Mouse (Mus musculus): ENCODE data around the gene Sema6c.

Sema6c gene

DNA sequence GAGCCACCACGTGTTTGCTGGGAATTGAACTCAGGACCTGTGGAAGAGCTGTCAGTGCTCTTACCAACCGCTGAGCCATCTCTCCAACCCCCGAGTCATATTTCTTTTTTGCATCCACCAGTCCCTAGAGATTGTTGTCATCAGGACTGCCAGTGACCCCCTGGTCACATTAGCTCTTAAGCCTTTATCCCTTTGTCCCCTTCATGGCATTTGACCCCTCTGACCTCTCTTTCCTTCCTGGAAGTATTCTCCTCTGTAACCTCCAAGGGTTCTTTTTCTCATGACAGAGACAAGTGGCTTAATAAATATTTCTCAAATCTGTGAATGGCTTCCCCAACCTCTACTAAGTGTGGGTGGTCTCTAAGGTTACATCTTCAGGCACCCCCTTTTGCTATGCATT lies 12.3 kb upstream of the Sema6c start:
- DNase-seq: no peak

DNA sequence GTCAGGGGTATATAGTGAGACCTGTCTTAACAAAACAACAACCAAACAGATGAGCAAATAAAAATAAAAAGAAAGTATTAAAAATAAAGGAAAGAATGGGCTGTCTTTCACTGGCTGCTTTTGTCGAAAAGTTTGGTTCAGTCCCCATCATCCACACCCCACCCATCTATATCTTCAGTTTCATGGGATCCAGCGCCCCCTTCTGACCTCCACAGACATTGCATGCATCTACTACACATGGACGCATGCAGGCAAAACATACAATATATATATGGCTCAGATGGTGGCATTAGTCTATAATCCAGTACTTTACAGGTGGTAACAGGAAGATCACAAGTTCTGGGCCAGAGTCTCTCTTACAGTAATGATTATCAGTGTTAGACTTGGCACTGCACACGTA lies 6.4 kb upstream of the Sema6c start:
- DNase-seq: no peak

DNA sequence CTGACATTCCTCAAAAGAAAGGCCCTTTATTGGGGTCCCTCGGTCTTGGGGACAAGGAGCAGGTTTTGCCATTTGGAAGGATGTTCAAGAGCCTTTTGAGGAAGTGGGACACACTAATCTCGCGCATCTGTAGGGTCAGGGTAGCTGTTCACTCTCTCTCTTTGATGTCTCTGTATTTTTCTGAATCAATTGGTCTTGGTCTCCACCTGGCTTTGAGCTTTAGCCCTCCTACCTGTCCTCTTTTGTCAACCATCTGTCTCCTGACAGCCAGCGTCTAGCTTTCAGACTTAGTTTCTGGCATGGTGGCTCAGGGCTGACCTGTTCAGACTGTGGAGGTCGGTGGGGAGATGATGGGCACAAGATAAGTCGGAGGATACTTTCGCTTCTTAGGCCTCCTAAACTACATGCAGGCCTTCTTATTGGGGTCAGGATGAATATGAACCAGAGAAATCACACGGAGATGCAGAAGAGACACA lies 708 bp upstream of the Sema6c start:
- no peak for DNase-seq

DNA sequence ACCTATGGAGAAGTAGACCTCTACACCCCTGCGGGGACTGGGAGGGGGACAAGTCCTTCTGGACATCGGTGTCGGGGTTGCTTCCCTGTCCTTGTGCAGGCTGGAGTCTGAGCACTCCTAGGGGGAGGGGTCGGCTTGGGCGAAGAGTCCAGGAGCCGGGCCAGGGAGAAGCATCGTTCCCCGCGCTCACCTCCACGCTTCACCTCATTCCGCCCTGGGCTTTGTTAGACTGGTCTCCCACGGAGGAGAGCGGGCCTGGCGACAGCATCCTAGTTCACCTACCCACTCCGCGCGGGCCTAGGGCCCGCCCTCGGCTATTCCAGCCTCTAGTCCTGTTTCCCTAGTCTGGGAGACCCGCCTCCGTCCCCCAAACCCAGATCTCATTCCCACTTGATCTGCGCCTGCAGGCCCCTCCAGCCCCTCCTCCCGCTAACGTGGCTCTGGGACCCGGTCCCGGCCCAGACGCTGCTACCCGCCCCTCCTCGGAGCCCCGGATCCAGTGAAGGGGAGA lies 839 bp downstream of the Sema6c start:
- DNase-seq: no peak

DNA sequence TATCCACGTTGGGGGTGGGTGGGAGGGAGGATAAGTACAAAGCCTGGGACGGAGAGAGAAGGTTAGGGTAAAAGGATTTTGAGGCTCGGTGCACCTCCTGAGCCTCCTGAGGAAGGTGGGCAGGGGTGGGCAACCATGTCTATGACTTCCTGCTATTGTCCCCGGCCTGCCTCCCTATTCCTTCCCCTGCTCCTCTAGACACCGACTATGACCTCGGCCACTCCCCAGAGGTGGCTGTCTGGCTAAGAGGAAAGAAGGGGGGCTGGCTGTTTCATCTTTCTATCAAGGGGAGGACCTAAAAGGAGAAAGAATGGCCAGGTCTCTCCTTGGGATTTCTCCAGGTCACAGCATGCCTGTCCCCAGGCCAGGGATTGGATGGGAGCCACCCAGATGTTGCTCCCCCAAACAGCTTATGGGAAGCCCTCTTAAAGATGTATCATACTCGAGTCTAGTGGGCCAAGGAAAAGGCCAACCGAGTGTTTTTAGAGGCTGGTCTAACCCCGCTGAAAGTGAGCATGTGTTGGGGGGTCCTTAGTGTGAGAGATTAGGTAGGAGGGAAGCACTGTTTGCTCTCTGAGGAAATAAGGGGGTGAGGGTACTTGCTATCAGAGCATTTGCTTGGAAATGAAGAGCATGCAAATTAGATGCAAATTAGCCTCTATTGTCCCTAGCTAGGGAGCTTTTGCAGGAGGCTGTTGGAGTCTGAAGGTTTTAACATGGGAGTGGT lies 1.5 kb downstream of the Sema6c start:
- DNase-seq: no peak

DNA sequence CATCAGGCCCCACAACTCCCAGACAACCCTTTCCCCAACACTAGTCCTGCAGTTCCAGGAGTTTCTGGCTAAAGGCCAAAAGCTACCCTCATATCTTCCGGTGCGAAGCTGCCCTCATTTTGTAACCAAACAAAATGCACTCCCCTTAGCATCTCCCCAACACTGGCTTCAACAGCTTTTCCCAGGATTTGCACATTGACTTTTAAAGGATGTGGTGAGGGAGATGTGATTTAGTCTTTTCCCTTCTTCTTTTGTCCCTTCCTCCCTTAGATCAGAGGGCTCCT lies 2.0 kb downstream of the Sema6c start:
- no peak for DNase-seq

DNA sequence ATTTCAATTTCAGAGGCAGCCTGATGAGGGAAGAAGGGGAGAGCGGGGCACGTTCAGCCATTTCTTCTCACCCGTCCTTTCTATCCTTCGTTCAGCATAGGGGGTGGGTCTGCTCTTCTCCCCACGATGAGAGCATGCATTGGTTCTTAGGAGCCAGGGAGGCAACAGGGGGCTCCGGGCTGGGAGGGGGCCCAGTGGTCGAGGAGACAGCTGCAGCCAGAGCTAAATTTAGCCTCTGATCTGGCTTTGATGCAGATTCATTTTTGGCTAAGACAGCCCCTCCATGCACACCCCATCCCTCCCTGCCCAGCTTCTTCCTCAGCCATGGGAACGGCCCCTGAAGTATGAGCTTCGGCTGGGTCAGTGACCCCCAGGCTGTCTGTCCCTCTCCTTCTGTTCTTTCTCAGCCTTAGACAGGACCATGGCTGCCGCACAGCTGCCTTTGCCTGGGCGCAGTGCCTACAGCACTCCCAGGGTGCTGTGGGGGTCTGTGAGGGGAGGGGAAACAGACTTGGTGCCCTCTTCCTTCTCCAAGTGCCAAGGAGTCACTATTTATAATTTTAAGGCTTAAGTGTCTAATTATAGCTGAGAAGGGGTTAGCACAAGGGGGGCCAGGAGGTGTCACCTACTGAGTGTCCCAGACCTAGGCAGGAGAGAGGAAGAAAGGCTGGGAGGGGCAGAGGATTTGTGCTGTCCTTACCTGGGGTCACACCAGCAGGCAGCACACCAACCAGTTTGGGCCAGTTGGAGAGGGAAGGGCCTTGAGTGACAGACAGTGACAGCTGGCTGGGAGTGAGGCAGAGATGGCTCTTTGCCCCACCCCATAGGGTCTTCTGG lies 3.4 kb downstream of the Sema6c start:
- DNase-seq: no peak

DNA sequence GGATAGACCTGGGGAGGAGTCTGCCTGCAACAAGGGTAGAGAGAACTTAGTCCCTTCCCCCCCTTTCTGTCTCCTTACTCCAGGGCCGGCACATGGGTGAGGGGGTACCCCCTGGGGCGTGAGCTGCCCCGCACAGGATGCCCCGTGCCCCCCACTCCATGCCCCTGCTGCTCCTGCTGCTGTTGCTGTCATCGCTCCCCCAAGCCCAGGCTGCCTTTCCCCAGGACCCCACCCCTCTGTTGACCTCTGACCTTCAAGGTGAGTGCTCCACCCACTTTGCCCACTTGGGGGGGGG lies 3.9 kb downstream of the Sema6c start:
- no peak for DNase-seq

DNA sequence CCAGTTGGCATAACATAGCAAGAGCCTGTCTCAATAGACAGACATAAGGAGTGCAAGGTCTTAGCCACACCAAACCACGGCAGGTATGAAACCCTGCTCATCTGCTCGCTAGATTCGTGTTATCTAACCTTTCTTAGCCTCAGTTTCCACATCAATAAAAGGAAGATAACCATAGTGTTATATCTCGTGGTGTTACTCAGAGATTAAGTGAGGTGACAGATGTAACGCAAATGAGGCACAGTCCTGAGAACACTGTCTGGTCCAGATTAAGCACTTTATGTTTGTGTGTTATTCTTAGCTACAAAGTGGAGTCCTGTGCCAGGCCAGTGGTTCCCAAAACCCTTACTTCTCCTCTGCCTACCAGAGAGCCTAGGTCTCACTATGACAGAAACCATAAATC lies 4.6 kb downstream of the Sema6c start:
- no peak for DNase-seq

DNA sequence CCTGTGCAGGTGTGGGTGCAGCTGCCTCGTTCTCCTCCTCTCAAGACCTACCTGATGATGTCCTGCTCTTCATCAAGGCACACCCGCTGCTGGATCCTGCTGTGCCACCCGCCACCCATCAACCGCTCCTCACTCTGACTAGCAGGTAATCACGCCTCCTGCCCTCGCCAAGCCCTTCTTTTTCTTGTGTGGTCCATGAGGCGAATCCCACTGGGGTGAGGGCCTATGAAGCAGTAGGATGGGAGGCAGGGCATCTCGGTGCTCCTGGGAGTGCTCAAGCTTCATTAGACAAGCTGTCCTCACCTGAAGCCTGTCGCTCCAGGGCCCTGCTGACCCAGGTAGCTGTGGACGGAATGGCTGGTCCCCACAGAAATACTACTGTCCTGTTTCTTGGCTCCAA lies 9.7 kb downstream of the Sema6c start:
- DNase-seq: no peak

DNA sequence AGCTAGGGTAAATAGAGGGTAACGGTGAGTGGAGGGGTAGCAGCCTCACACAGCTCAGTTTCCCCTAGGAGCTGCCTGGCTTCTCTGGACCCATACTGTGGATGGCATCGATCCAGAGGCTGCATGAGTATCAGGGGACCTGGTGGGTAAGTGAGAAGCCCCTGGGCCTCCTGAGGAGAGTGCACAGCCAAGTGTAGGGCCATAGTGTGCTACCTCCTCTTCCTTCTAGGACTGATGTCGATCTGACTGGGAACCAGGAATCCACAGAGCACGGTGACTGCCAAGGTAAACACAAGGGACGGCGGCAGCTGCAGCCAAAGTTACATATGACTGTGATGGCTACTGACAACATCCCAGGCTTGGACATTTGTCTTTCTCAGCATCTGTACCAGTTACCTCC lies 10.8 kb downstream of the Sema6c start:
- no peak for DNase-seq

DNA sequence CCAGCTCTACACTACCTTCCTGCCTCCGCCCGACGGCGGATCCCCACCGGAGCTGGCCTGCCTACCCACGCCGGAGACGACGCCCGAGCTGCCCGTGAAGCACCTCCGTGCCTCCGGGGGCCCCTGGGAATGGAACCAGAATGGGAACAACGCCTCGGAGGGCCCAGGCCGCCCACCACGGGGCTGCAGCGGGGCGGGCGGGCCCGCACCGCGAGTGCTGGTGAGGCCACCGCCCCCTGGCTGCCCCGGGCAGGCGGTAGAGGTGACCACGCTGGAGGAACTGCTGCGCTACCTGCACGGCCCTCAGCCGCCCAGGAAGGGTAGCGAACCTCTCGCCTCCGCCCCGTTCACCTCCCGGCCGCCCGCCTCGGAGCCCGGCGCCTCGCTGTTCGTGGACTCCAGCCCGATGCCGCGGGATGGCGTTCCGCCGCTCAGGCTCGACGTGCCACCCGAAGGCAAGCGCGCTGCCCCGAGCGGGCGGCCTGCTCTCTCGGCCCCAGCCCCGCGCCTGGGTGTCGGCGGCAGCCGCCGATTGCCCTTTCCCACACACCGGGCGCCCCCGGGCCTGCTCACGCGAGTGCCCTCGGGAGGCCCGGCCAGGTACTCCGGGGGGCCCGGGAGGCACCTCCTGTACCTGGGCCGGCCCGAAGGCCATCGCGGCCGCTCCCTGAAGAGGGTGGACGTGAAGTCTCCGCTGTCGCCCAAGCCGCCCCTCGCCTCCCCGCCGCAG lies 12.4 kb downstream of the Sema6c start:
- DNase-seq: no peak

DNA sequence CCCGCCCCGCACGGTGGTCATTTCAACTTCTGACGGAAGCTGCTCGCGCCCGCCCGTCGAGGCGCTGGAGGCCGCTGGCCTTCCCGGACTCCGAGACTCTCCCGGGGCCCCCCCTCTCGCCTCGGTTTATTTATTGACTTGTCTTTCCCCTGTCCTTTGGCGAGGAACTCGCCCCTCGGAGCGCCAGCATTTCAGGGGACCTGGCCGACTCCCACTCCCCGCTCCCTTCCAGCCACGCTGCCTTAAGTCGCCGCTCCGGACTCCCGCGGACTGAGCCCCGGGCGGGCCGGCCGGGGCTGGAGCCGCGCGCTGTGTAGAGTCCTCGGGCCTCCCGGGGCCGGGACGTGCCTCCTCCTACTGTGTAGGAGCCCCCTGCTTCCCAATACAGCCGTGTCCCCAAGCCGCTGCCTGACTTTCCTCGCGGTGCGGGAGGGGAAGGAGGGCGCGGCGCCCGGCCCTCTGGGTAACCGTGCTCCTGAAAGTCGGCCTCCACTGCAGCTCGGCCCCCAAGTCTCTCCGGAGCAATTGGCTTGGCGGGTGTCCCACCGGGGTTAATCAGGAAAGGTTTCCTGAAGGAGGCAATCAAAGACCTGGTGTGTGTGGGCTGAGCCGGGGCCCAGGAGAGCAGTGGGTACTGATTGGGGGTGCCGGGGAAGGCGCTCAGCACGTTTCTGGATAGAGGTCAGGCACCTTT lies 13.1 kb downstream of the Sema6c start:
- DNase-seq: no peak

DNA sequence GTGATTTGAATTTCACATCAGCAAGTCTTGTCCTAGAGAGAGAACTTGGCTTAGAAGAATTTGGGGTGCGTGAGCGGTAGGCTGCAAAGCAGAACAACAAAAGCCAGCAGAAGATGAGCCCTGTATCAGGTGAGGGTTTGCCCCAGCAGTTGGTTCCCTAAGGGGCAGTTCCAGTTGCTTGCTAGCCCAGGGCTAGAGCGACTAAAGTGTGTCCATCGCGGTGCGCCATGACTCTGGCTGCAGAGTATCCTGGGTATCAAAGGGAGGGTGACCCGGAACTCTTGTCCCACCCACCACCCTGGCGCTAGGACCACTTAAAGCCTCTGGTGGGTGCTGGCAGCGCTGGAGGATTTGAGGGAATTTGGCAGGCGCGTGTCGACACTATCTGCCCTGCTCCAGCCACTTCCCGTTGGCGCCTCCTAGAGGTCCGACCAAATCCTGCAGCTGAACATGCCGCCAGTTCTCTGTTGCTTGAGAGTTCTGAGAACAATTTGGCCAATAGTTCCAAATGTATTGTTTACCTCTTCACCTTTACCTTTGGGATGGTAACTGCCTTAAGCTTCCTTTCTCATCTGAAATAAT lies 13.8 kb downstream of the Sema6c start:
- peak; percentile 58 for DNase-seq

DNA sequence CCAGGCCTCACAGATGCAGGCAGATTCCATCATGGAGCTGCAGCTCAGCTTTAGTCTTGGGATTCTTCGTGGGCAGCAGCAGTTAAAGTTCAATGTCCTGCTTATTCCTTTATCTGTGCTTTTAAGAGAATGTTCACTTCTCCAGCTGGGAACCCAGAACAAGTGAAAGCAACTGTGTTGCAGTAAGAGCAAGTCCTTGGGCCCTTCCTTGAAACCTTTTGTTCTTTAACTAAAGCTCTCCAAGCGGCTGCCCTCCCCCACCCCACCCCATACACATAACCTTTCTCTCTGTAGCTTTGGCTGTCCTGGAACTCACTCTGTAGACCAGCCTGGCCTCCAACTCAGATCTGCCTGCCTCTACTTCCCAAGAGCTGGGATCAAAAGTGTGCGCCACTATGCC lies 16.2 kb downstream of the Sema6c start:
- DNase-seq: no peak

DNA sequence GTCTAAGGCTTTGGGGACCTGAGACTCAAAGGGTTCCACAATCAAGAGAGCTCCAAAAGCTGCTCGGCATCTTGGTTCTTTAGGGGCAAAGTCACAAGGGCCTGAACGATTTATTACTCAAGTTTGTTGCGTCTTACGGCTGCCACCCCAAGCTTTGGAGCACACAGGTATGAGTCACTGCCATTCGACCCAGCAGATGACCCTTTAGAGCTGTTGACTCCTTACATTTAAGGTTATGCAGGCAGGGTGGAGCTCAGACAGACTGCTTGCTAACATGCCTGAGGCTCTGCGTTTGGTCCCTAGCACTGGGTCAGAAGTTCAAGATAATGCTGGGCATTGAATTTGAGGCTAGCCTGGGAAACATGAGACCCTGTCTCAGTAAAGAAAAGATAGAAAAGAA lies 17.3 kb downstream of the Sema6c start:
- no peak for DNase-seq

DNA sequence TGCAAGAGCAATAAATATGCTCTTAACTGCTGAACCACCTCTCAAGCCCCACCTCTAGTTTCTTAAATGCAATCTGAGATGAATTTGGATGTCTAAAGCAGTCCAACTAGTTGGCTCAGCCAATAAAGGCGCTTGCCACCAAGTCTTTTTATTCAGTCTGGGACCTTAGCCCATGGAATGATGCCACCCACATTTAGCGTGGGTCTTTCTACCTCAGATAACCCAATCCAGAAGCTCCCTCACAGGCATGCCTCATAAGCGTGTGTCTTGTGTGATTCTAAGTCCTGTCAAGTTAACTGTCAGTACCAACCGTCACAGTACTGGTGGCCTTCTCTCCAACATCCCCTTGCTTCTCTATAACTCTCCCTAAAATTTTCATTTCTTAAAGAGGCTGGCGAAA lies 18.7 kb downstream of the Sema6c start:
- DNase-seq: no peak

DNA sequence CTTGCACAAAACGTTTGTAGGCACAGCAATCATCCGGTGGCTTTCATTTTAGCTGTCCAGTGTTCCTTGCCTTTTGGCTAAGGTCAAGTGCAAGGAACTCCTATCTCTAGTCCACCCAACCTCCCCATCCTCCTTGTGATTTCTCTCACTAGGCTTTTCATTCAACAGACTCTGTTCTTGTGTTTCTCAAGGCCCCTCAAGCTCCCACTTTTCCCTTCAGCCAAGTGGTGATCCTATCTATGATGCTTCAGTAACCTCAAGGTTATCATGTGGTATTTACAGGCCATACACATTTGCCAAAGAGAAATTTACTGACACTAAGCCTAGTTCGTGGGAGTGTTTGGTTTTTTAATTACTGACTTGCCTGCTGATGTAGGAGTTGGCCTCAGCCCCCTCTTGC lies 19.6 kb downstream of the Sema6c start:
- DNase-seq: no peak

DNA sequence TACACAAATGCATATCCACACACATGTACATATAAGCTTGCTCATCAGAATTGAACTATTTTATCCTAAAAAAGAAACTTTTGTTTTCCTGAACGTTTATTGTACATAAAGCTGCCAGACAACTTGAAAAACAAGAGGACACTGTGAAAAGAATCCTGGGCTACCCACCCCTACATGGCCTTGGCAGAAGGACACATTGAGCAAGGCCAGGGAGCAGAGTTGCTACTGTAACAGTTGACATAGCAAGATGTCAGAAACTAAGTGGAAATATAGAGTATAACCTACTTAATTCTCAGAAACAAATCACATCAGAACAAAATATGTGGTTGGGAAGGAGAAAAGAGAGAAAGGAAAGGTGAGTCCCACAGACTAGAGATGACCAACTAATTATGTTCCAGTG lies 21.6 kb downstream of the Sema6c start:
- no peak for DNase-seq

DNA sequence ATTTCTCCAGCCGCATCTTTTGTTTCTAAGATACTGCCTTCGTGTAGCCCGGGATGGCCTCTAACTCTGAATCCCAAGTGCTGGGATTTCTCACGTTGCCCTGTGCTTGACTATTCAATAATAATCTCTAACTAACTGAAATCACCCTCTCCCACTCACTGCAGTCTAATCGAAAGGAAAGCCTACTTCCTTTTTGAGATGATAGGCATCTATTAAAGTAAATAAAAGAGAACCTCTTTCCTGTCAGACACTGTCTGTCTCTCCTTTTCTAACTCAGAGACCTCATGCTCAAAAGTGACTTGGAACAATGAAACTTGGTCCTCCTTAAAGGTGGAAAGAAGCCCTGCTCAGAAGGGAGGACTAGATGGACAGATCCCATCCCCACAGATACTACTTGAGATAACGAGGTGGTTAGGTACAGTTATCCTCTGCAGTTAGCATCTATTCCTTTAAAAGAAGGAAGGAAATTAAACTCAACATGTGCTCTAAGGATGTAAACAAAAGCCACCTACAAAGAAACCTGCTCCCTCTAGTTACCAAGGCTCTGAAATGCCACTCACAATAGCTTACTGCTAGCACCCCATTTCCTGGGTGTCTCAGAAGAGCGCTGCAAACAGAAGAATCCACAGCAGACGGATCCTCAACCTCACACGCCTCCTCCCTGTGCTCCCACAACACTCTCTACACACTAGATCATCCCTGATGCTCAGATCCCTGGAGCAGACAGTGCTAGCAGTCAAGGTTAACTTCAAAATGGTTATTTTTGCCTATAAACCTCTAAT lies 24.7 kb downstream of the Sema6c start:
- DNase-seq: no peak

DNA sequence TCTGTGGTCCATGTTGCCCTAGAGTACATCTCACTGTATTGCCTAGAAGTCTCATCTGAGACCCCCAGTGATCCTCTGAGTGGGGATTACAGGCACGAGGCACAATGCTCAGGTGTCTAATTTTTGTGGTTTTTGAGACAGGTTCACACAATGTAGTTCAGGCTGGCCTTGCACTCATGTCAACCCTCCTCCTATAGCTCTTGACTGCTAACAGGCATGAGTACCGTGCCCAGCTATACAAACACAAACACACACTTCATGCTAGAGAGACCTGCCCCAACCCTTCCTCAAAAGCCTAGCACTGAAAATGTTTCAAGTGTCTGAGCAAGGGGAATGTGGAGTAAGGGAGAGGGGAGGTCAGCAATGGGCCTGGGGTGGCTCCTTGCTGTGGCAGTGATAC lies 25.8 kb downstream of the Sema6c start:
- no peak for DNase-seq

DNA sequence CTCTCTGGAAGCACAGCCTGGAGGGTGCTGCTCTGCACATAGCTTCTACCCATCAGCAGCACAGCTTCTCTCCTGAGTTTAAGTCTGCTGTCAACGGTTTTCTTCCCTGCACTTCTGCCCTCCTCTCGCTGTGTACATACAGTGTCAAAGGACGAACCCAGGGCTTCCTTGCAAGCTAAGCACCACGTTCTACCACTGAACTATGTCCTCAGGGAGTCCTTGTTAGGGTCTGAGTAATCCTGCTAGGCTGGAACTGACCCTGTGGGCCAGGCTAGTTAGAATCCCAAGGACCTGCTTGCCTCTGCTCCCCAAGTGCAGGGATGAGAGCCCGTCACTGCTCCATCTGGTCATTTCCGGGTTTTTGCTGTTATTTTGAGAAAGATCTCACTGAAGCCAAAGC lies 26.6 kb downstream of the Sema6c start:
- no peak for DNase-seq

All from right cerebral cortex, postnatal 25 days (tissue).